Mouse (Mus musculus): ENCODE measurements at regions not wholly inside any gene's neighbourhood (a gene's known extent, or its start where the extent isn't known, plus 50 kb on each side); places are given as distances from the start of the nearest gene placed in this dataset.

DNA sequence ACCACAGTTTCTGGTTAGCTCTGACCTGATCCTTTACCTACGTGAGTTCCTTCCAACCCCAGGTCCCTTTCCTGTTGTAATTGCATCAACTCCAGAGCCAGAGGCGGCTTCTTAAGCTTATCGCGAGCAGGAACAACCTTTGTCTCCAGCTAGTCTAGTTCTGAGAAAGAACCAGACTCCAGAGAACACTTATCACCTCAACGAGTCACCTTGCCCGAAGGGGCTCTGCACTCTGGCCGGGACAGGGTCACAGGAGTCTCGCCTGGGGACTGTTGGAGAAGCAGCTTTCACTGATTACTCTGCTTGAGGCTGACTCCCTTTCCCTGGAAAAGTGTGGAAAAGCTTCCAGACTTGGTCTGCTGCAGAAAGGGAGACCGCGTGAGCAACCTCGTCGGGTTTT, 93.0 kb downstream of the Smim20 start:
- TF ChIP-seq CTCF (IDR thresholded peaks at IDR 0.05 in 2 of 3, conservative IDR thresholded peaks at IDR 0.05 in 1 of 3; ENCODE audit: control insufficient read depth in 1 of 3, insufficient read depth in 1 of 3, low read depth in 2 of 3, low read length in 3 of 3, poor library complexity in 1 of 3, severe bottlenecking in 1 of 3): no peak
- no peak for TF ChIP-seq POLR2A (IDR thresholded peaks at IDR 0.05; ENCODE audit: control insufficient read depth in 1 of 2, insufficient read depth in 1 of 2, low read depth in 1 of 2, low read length in 2 of 2, poor library complexity in 1 of 2)

Measured in MEL (cell line).